Mouse (Mus musculus) ES-E14 (cell line): ENCODE results near the gene Tjp2.

Source experiments
- CHD2 ChIP-seq: IDR thresholded peaks from 2 replicates; pipeline ENCODE4 v1.6.1; 2014; ENCODE audit warnings: mild to moderate bottlenecking, low read depth, low read length, inconsistent platforms
- MAFK ChIP-seq: IDR thresholded peaks from 2 replicates; pipeline ENCODE4 v1.6.1; 2014; ENCODE audit warnings: mild to moderate bottlenecking, low read depth, low read length, inconsistent platforms; ENCODE audit not compliant: insufficient read depth

DNA sequence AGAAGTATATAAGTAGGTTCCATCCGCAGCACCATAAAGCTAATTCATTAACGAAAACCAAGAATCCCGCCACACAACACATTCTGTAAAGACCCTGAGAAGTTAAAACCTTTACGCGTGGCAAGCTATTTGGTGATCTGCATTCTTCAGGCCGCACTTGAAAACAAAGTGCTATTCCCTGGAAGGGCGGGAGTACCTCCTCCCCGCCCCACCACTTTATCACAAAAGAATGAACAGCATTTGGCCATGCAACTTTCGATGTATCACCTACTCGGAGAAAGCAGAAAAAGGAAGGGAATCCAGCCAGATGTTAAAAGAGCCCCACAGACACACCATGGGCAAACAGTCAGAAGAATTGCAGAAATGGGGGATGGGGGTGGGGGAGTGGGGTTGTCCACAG lies 56.3 kb downstream of the Tjp2 start:
- TF ChIP-seq MAFK = no peak
- no peak for TF ChIP-seq CHD2
